8 mouse cellular contexts compared by ENCODE assay signal in genomic region chrX:70385962-70386351, GRCm38 (mm10). TPM values are rescaled to one million over a fixed set of nuclear protein-coding genes. Genes with fewer than 3 reads are reported as not detected.
DNase-seq lines count a peak whose midpoint lies in the region; ATAC-seq lines count a peak whose summit lies in the region.

No protein-coding gene starts in this region.

- H3K9me3 ChIP-seq in forebrain, embryonic 12.5 days, result no peaks in the 10 kb centered on the region
- no peaks in the 10 kb centered on the region for H3K9me3 ChIP-seq in limb, embryonic 11.5 days (ENCODE audit: control insufficient read depth, low read length)
- no peaks in the 10 kb centered on the region for H3K9me3 ChIP-seq in neural tube, embryonic 12.5 days

- 21% methylated on average over 11 of the region's 11 CpGs for WGBS in forebrain, embryonic 12.5 days
- 17% methylated on average over 11 of the region's 11 CpGs for WGBS in limb, embryonic 11.5 days
- WGBS in neural tube, embryonic 12.5 days, result 14% methylated on average over 11 of the region's 11 CpGs

- H3K4me1 ChIP-seq in brown adipose tissue, adult 24 weeks (ENCODE audit: control insufficient read depth, insufficient read depth, insufficient read length, low read length), result no peaks in the 10 kb centered on the region
- H3K4me1 ChIP-seq in forebrain, embryonic 12.5 days, result peaks cover 4% of the 10 kb centered on the region; the same call in 1 of the 2 replicates
- no peaks in the 10 kb centered on the region for H3K4me1 ChIP-seq in limb, embryonic 11.5 days (ENCODE audit: control insufficient read depth, insufficient read depth, low read length)
- H3K4me1 ChIP-seq in neural tube, embryonic 12.5 days, result 0 out of 2 replicates have a peak, but pooled peaks cover 4% of the 10 kb centered on the region

- peak; percentile 72 for ATAC-seq in forebrain, embryonic 12.5 days (ENCODE audit: low FRiP score)
- peak; percentile 77 for ATAC-seq in limb, embryonic 11.5 days (ENCODE audit: insufficient number of reproducible peaks, low FRiP score, low TSS enrichment, low read depth)
- peak; percentile 61 for ATAC-seq in neural tube, embryonic 12.5 days (ENCODE audit: low FRiP score, low read depth)

- no peaks in the 10 kb centered on the region for H3K27me3 ChIP-seq in forebrain, embryonic 12.5 days
- no peaks in the 10 kb centered on the region for H3K27me3 ChIP-seq in limb, embryonic 11.5 days (ENCODE audit: control insufficient read depth, insufficient read depth, low read length)
- no peaks in the 10 kb centered on the region for H3K27me3 ChIP-seq in neural tube, embryonic 12.5 days (replicated peaks)

- H3K4me2 ChIP-seq in forebrain, embryonic 12.5 days, result peak overlapping the region; percentile 55
- H3K4me2 ChIP-seq in limb, embryonic 11.5 days (ENCODE audit: low read depth, severe bottlenecking), result peak overlapping the region; percentile 45
- H3K4me2 ChIP-seq in neural tube, embryonic 12.5 days (replicated peaks), result peak overlapping the region; percentile 61

- H3K36me3 ChIP-seq in forebrain, embryonic 12.5 days (replicated peaks), result no peaks in the 10 kb centered on the region
- no peaks in the 10 kb centered on the region for H3K36me3 ChIP-seq in limb, embryonic 11.5 days (ENCODE audit: control insufficient read depth, insufficient read depth, low read length)
- H3K36me3 ChIP-seq in neural tube, embryonic 12.5 days, result no peaks in the 10 kb centered on the region

- intact Hi-C loops in left cerebral cortex, postnatal 4 days (cut with DNase I), result loop anchor here (10.0 kb wide), 1 partner anchor 89 kb away; the partner anchor contains the start of gene Tmem185a
- intact Hi-C loops in left cerebral cortex, postnatal 25 days (cut with DNase I), result loop anchor here (1.0 kb wide), 1 partner anchor 90 kb away; no protein-coding TSS in a partner anchor

- H3K9ac ChIP-seq in forebrain, embryonic 12.5 days, result peak overlapping the region; percentile 53
- peak overlapping the region; percentile 60 for H3K9ac ChIP-seq in limb, embryonic 11.5 days (ENCODE audit: low read length)
- H3K9ac ChIP-seq in neural tube, embryonic 12.5 days, result peak overlapping the region; percentile 48

- peak overlapping the region; percentile 89 for H3K4me3 ChIP-seq in brown adipose tissue, adult 24 weeks (ENCODE audit: insufficient read depth, low read depth, low read length)
- peak overlapping the region; percentile 51 for H3K4me3 ChIP-seq in forebrain, embryonic 12.5 days (replicated peaks)
- H3K4me3 ChIP-seq in limb, embryonic 11.5 days (ENCODE audit: low read depth, low read length), result peak overlapping the region; percentile 48
- H3K4me3 ChIP-seq in neural tube, embryonic 12.5 days, result peak overlapping the region; percentile 47

- peak overlapping the region; percentile 84 for H3K27ac ChIP-seq in brown adipose tissue, adult 24 weeks (replicated peaks; ENCODE audit: low read depth, low read length)
- H3K27ac ChIP-seq in forebrain, embryonic 12.5 days, result no peak overlapping the region; the same call in 1 of the 2 replicates
- H3K27ac ChIP-seq in limb, embryonic 11.5 days (replicated peaks; ENCODE audit: low read depth, low read length), result no peak overlapping the region; the same call in 1 of the 2 replicates
- no peak overlapping the region for H3K27ac ChIP-seq in neural tube, embryonic 12.5 days

- peak; percentile 16 for DNase-seq in left cerebral cortex, postnatal 4 days
- DNase-seq in left cerebral cortex, postnatal 25 days (ENCODE audit: low spot score in 2 of 2), result no peak
- DNase-seq in limb, embryonic 11.5 days (ENCODE audit: low spot score), result no peak
- DNase-seq in retina, embryonic 14.5 days (ENCODE audit: low spot score), result no peak
- DNase-seq in left cerebral cortex, adult 8-10 months (ENCODE audit: low spot score in 2 of 2), result no peak

RNA-seq across cellular contexts. Expression of gene 1110012L19Rik, which starts 0.3 kb away (rescaled TPM):
- 10 to 100 TPM; 20.8 to 26.2 TPM for total RNA-seq in left cerebral cortex, postnatal 4 days (2021)
- total RNA-seq in left cerebral cortex, postnatal 25 days (2021), result 10 to 100 TPM; 11.4 to 12.4 TPM
- 23.2 and 23.4 TPM in 2 replicates for polyA plus RNA-seq in brown adipose tissue, adult 24 weeks (2012; ENCODE audit: insufficient read depth, insufficient read length, missing spikeins)
- polyA plus RNA-seq in forebrain, embryonic 12.5 days (2016; fragmentation: Nextera tagmentation; extraction: Ambion mirVana), result 27.0 and 30.7 TPM in 2 replicates
- polyA plus RNA-seq in limb, embryonic 11.5 days (2014; fragmentation: Nextera tagmentation; extraction: Ambion mirVana), result 25.9 and 26.9 TPM in 2 replicates
- 30.1 and 31.4 TPM in 2 replicates for polyA plus RNA-seq in neural tube, embryonic 12.5 days (2016; fragmentation: Nextera tagmentation; extraction: Ambion mirVana)
- total RNA-seq in left cerebral cortex, adult 8-10 months (2022), result 10 to 100 TPM; 11.0 to 14.5 (median 11.8) TPM

RNA-seq across cellular contexts. Expression of gene Ids, which starts 21.1 kb away (rescaled TPM):
- 100 to 1,000 TPM; 295 to 300 TPM for total RNA-seq in left cerebral cortex, postnatal 4 days (2021)
- 100 to 1,000 TPM; 350 to 363 TPM for total RNA-seq in left cerebral cortex, postnatal 25 days (2021)
- 16.4 and 19.7 TPM in 2 replicates for polyA plus RNA-seq in brown adipose tissue, adult 24 weeks (2012; ENCODE audit: insufficient read depth, insufficient read length, missing spikeins)
- polyA plus RNA-seq in forebrain, embryonic 12.5 days (2016; fragmentation: Nextera tagmentation; extraction: Ambion mirVana), result 5.4 and 5.5 TPM in 2 replicates
- 2.6 and 2.9 TPM in 2 replicates for polyA plus RNA-seq in limb, embryonic 11.5 days (2014; fragmentation: Nextera tagmentation; extraction: Ambion mirVana)
- polyA plus RNA-seq in neural tube, embryonic 12.5 days (2016; fragmentation: Nextera tagmentation; extraction: Ambion mirVana), result 6.8 and 7.2 TPM in 2 replicates
- total RNA-seq in left cerebral cortex, adult 8-10 months (2022), result 100 to 1,000 TPM; 310 to 400 (median 341) TPM
